Mouse (Mus musculus) urinary bladder, postnatal 4 days (tissue): ENCODE measurements at regions not wholly inside any gene's neighbourhood (a gene's known extent, or its start where the extent isn't known, plus 50 kb on each side); places are given as distances from the start of the nearest gene placed in this dataset.

Experiments used
- DNase-seq, 2 experiments: peaks; one replicate each; pipeline ENCODE4 v3.0.0; 2021 to 2022; ENCODE audit warnings: low spot score in 2 of 2

DNA sequence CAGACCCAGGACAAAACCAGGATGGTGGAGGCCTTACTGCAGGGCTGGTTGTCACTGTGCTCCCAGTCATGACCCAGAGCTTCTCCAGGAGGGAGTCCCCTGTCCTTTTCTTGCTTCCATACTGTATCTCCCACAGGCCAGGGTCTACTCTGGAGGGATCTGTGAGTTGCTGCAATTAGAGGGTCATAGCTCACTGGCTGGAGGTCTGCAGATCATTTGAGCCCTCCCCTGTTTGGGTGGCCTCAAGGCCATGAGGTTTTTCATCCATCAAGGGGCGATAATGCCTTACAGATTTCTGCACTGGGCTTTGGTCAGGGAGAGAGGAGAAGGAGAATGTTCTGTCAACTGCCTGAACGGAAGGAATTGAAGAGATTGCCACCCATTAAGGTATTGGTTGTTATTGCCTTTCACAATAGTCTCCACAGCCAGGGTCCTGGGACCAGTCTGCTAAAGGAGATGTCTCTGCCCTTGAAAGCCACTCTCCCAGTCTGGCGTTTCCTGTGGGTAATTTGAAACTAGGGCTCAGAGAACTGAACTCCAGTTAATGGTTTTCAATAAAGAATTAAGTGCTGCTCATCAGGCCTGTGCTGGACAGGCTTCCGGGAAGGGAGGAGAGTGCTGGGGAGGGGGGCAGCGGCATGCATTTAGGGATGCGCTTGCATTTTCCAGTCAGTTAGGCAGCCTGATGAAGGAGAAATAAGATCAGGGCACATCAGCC lies 147.4 kb downstream of the Dmrta2 start:
- DNase-seq, result no peak

DNA sequence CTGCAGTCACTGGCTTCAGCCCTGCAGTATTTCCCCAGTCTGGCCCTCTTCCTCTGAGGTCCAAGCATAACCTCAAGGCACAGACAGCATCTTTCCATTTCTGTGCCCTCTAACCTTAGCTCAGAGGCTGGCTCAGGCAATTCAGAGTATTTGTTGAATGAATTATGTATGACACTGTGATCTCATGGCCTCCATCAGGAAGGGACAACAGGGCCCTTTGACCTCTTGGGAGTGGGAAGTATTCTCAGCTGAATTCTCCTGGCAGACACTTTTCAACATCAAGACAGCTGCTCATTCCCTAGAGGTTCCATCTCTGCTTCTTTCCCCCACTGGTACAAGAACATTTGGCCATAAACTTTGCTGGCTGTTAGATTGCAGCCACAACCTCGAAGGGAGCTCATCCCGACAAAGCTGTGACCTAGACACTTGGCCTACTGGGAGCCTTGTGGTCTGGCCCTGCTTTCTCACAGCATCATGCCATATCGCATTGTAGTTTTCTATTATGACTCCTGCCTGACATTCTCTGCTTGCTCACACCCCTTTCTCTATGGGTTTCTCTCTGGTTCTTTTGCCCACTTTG lies 150.2 kb downstream of the Dmrta2 start:
- DNase-seq, result no peak

DNA sequence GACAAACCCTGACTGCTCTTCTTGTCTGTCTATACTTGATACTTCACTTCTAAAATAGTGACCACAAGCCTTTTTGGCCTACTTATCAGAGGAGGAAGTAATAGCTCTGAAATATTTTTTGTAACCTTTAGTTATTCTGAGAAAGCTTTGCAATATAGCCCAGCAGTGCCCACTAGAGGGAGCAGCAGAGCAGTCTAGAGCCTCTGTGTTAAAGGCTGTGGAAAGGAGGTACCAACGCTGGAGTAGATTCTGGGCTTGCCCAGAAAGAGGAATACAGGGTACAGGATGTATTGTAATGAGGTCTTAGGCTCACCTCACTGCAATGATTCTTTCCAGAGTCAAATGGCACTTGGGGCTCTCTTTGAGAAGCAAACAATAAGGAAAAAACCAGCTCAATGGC lies 151.1 kb downstream of the Dmrta2 start:
- peak in 1 of 2 experiments; percentile 65 for DNase-seq

DNA sequence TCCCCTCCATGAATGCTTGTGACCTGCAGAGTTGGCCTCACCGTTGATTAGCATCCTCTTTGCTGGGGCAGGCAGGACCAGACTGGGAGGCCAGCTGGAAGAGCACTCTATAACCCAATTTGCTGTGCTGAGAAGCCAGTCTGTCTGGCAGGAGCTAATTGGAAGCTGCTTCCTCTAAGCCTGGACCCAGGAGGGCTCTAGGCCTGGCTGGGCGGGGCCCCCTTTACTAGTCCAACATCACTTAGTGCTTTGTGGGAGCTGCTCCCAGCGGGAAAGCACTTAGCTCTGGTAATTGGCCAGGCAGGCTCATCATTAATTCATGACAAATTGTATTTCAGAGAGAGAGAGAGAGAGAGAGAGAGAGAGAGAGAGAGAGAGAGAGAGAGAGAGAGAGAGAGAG lies 151.7 kb downstream of the Dmrta2 start:
- DNase-seq, result no peak

DNA sequence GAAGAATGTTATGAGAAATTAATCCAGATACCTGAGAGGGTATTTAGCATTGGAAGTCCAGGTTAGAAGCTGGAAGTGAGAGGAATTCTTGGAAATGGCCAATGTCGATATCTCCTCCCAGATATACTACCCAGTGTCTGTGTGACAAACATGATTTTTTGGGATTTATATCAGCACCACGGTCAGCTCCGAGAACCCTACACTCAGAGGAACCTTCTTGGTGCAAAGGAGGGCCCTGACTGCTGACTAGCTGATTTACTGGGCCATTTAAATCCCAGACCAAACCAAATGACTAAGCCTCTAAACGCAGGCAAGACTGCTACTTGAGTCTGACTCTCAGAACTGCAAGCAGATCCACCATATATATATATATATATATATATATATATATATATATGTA lies 154.2 kb downstream of the Dmrta2 start:
- DNase-seq, result no peak

DNA sequence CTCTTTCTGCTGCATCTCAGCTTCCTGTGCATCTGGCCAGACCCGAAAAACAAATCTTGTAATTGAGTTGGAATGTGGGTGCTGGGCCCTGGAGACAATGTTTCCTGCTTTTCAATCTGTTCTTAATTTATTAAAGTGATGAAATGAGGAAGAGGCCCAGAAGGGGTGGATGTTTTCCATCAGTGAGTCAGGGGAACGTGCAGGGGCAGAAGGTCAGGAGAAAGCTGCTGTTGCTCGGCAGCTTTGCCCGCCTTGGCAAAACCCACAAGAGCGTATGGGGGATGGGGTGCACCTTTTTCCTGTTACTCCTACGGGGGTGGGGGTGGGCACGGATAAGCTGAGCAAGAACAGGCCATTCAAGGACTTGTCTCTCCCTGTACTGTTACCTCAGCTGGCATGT lies 156.2 kb downstream of the Dmrta2 start:
- DNase-seq, result no peak

DNA sequence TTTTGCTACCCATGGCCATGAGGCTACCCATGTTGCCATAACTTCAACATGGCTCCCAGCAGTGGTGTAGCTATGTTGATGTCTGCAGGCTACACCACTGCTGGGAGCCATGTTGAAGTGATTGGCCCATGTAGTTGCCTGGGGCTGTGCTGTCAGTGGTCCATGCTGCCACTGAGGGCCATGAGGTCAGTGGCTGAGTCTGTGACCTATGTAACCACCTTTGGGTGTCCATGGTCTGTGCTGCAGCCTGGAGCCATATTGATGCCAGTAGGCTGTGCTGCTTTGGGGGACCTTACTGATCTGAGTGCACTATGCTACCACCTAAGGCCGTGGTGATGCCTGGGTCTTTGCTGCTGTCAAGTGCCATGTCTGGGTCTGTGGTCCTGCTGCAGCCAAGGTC lies 167.4 kb downstream of the Dmrta2 start:
- no peak for DNase-seq

DNA sequence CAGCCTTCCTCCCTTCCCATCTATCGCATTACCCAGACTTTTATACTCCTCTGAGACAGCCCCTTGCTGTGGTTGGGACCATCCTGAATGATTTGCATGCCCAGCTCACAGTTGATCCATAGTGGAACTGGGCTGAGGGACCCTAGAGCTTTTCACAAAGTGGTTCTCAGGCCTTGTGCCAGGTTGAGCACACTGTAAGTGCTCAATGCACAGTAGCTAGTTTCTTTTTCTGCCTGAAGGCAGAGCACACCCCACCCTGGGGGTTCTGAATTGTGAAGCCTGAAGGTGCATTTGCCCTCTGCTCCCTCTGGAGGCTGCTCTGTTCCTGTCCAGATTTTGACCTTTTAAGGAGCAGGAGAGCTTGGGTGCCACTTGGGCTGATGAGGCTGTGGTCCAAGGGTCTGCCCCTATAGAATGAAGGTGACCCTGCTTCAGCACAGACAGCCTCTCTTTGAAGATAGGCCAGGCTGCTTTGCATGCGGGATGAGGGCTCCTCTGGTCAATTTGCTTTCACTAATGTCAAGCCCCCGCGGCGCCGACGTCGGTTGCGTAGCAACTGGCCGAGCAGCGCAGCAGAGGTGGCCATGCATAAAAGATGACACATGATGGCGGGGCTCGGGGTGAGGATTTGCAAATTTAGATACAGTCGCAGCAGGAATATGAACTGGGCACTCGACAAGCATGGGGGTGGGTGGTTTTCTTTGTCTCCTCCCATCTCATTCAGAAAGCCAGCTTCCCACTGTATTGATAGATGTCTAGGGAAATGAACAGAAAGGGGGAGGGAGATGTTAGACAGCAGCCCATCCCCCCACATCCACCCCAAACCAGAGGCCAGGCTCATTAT lies 174.5 kb downstream of the Dmrta2 start:
- no peak for DNase-seq
